Mouse (Mus musculus) liver, embryonic 11.5 days (tissue): ENCODE measurements around the gene Olfr963. TPM values are rescaled to one million over a fixed set of nuclear protein-coding genes. Genes with fewer than 3 reads are reported as not detected.
"Not testable (repeated sequence)": the region's sequence is repeated elsewhere in the genome, so short reads cannot be mapped to it uniquely, and the experiment has no call there.

Source experiments
- ATAC-seq: fragments of 200-750 bp; cut with Nextera tagmentation; replicated peaks from 2 replicates; pipeline ENCODE4 v1.8.0; 2017; ENCODE audit warnings: moderate number of reproducible peaks, mild to moderate bottlenecking, moderate TSS enrichment, moderate library complexity; ENCODE audit not compliant: low FRiP score
- DNase-seq: peaks from one replicate; pipeline ENCODE4 v3.0.0-alpha.2; 2017; ENCODE audit warnings: low spot score
- H3K27ac ChIP-seq: fragments of 300-500 bp; sonication (generic); 2 replicates; pipeline ENCODE4 v1.5.1; 2014; ENCODE audit warnings: mild to moderate bottlenecking, low read depth, low read length, control low read depth
- H3K27me3 ChIP-seq: fragments of 300-500 bp; sonication (generic); replicated peaks from 2 replicates; pipeline ENCODE4 v1.6.1; 2014; ENCODE audit warnings: low read length, mixed read lengths; ENCODE audit not compliant: control insufficient read depth, insufficient read depth
- H3K36me3 ChIP-seq: fragments of 300-500 bp; sonication (generic); 2 replicates; pipeline ENCODE4 v1.6.1; 2014; ENCODE audit warnings: mild to moderate bottlenecking, low read length, moderate library complexity, mixed read lengths; ENCODE audit not compliant: control insufficient read depth, insufficient read depth
- H3K4me1 ChIP-seq: fragments of 300-500 bp; sonication (generic); replicated peaks from 2 replicates; pipeline ENCODE4 v1.6.1; 2014; ENCODE audit warnings: low read length, mixed read lengths; ENCODE audit not compliant: control insufficient read depth, insufficient read depth
- H3K4me2 ChIP-seq: fragments of 300-500 bp; sonication (generic); 2 replicates; pipeline ENCODE4 v1.6.1; 2014; ENCODE audit warnings: mild to moderate bottlenecking, control low read depth, moderate library complexity
- H3K4me3 ChIP-seq: fragments of 300-500 bp; sonication (generic); 2 replicates; pipeline ENCODE4 v1.5.1; 2014; ENCODE audit warnings: low read depth, low read length, control low read depth
- H3K9ac ChIP-seq: fragments of 300-500 bp; sonication (generic); 2 replicates; pipeline ENCODE4 v1.6.1; 2014; ENCODE audit warnings: low read depth, low read length, control low read depth
- H3K9me3 ChIP-seq: fragments of 300-500 bp; sonication (generic); 2 replicates; pipeline ENCODE4 v1.6.1; 2016; ENCODE audit warnings: low read length, inconsistent platforms, mixed read lengths; ENCODE audit not compliant: control insufficient read depth
- WGBS: fragments of 180-500 bp; shearing (Covaris S2); extraction: QIAGEN DNeasy Blood & Tissue Kit; methylation state at CpG from one replicate; pipeline ENCODE4 v1.1.7; 2014; 5-methylcytosine and 5-hydroxymethylcytosine counted together
- polyA plus RNA-seq: library from polyadenylated mRNA; unstranded; fragments of >200 nt; fragmentation: Nextera tagmentation; extraction: Ambion mirVana; gene quantifications from 2 replicates; pipeline ENCODE4 v1.2.1, GENCODE M21; 2014

Gene Olfr963
- polyA plus RNA-seq, 1 experiment from 2014 or later, result not detected

- no peak for DNase-seq
- H3K27ac ChIP-seq, result no peak overlapping the region
- H3K4me3 ChIP-seq, result no peak overlapping the region
- ATAC-seq, result no peak
- H3K36me3 ChIP-seq, result no peaks in the 10 kb centered on the region
- 69% methylated on average over 2 of the region's 2 CpGs for WGBS
- no peaks in the 10 kb centered on the region for H3K4me1 ChIP-seq
- no peaks in the 10 kb centered on the region for H3K27me3 ChIP-seq
- no peaks in the 10 kb centered on the region for H3K9me3 ChIP-seq
- no peak overlapping the region for H3K4me2 ChIP-seq
- H3K9ac ChIP-seq, result no peak overlapping the region
These were observed 2.7 kb downstream of the Olfr963 start for GRCm38 (mm10) chr9:39669723-39670122.

DNA sequence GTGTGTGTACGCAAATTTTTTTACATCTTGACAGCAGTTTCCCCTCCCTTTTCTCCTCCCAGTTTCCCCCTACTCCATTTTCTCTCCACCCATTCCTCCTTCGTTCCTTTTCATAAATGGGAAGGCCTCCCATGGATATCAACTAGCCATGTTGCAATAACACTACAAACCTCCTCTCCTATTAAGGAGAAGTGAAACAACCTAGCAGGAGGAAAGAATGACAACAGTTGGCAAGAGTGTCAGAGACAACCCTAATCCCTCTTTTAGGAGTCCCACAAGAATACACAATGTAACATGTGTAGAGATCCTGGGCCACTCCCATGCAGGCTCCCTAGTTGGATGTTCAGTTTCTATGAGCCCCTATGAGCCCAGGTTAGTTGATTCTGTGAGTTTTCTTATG lies 7.8 kb downstream of the Olfr963 start:
- ATAC-seq (no peak), DNase-seq (no peak)
- no peaks in the 10 kb centered on the region for H3K36me3 ChIP-seq
- H3K4me1 ChIP-seq, result no peaks in the 10 kb centered on the region
- H3K9me3 ChIP-seq, result no peaks in the 10 kb centered on the region
- no peaks in the 10 kb centered on the region for H3K27me3 ChIP-seq
- WGBS, result 70% methylated on average over 2 of the region's 2 CpGs
- H3K4me2 ChIP-seq, result no peak overlapping the region
- no peak overlapping the region for H3K9ac ChIP-seq
- no peak overlapping the region for H3K27ac ChIP-seq
- H3K4me3 ChIP-seq, result no peak overlapping the region

- H3K27ac ChIP-seq, result no peak overlapping the region
- H3K4me1 ChIP-seq, result no peaks in the 10 kb centered on the region
- no peak for DNase-seq
- H3K27me3 ChIP-seq, result no peaks in the 10 kb centered on the region
- no peak for ATAC-seq
- no peaks in the 10 kb centered on the region for H3K9me3 ChIP-seq
- 83% methylated on average over 2 of the region's 2 CpGs for WGBS
- no peak overlapping the region for H3K9ac ChIP-seq
- H3K36me3 ChIP-seq, result no peaks in the 10 kb centered on the region
- no peak overlapping the region for H3K4me2 ChIP-seq
- no peak overlapping the region for H3K4me3 ChIP-seq
These were observed 11.6 kb downstream of the Olfr963 start for GRCm38 (mm10) chr9:39678557-39678956.

GRCm38 (mm10) chr9:39679280-39679679 lies 12.3 kb downstream of the Olfr963 start:
- Histone ChIP-seq H3K4me3 (no peak overlapping the region), H3K4me2 (no peak overlapping the region), H3K9ac (no peak overlapping the region), H3K36me3 (no peaks in the 10 kb centered on the region), H3K27me3 (no peaks in the 10 kb centered on the region), H3K9me3 (no peaks in the 10 kb centered on the region), H3K4me1 (no peaks in the 10 kb centered on the region), H3K27ac (no peak overlapping the region)
- DNase-seq, result no peak
- WGBS, result 54% methylated on average over 2 of the region's 2 CpGs
- no peak for ATAC-seq

DNA sequence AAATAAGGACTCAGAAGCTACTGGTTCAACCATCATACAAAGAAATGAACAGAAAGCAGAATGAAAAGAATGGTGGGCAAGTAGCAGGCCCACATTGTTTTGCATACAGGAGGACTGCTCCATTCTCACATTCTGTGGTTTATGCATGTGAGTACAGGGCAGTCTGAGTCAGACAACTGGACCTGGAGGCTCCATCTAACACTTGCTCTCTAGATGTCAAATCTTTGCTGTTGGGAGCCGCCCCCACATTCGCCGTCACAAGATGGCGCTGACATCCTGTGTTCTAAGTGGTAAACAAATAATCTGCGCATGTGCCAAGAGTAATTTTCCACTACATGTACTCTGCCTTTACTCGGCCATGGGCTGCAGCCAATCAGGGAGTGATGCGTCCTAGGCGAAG lies 34.1 kb downstream of the Olfr963 start:
- not testable (repeated sequence) for DNase-seq, H3K36me3 ChIP-seq, H3K4me3 ChIP-seq, H3K27ac ChIP-seq, H3K27me3 ChIP-seq, ATAC-seq, H3K4me2 ChIP-seq, H3K4me1 ChIP-seq, H3K9me3 ChIP-seq, H3K9ac ChIP-seq
- 87% methylated on average over 8 of the region's 8 CpGs for WGBS

GRCm38 (mm10) chr9:39707017-39707416 lies 40.0 kb downstream of the Olfr963 start, which contains the start of gene Olfr149:
Gene Olfr149, minus strand, starts transcription at chr9:39707117.
- no peaks in the 10 kb centered on the region for H3K4me1 ChIP-seq
- H3K9me3 ChIP-seq, result no peaks in the 10 kb centered on the region
- ATAC-seq (no peak), DNase-seq (no peak)
- H3K27ac ChIP-seq, result no peak within 1 kb of the TSS
- no peak within 1 kb of the TSS for H3K4me3 ChIP-seq
- no peak within 1 kb of the TSS for H3K4me2 ChIP-seq
- no peaks in the 10 kb centered on the region for H3K36me3 ChIP-seq
- no peaks in the 10 kb centered on the region for H3K27me3 ChIP-seq
- no peak within 1 kb of the TSS for H3K9ac ChIP-seq

DNA sequence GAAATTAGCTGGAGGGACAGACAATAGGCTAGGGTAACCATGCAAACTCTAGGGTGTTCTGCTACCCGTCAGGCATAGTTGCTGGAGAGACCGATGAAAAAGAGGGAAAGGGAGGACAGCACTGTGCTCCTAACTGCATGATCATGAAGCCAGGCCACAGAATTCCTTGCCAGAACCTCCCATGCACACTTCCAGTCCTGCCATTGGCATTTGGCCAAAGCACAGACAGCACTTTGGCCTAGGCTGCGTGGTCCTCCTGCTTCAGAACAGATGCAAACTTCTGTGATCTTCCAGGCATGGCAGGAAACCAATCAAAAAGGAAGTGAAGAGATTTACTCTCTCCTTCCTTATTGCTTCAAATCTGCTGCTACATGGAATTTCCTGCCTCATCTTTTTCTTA lies 42.0 kb downstream of the Olfr963 start:
- H3K9ac ChIP-seq, result no peak overlapping the region

DNA sequence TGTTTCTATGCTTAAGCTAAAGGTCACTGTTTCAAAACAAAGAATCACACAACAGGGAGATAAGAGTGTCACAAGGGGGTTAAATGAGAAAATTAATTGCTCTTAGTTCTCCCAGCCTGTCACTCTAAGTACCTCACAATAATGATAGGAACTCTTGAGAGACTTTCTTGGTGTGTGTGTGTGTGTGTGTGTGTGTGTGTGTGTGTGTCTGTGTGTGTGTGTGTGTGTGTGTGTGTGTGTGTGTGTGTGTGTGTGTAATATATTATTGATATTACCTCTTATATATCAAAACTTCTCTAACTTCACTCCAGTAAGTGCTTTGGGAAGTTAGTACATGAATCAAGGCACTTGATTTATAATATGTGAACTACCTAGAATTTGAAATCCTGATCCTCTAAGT lies 44.0 kb downstream of the Olfr963 start, which contains the start of gene Olfr965:
Olfr965 (plus strand) TSS at position 301 of the 400 bp plus-strand sequence.
- Histone ChIP-seq H3K27ac (no peak within 1 kb of the TSS), H3K4me2 (no peak within 1 kb of the TSS), H3K9ac (no peak within 1 kb of the TSS), H3K36me3 (no peaks in the 10 kb centered on the region), H3K4me3 (no peak within 1 kb of the TSS), H3K4me1 (no peaks in the 10 kb centered on the region), H3K9me3 (no peaks in the 10 kb centered on the region), H3K27me3 (no peaks in the 10 kb centered on the region)
- ATAC-seq (no peak), DNase-seq (no peak)

More for the DNA sequence above, 42.0 kb downstream of the Olfr963 start:
- Histone ChIP-seq H3K27ac (no peak overlapping the region), H3K4me1 (no peaks in the 10 kb centered on the region), H3K4me3 (no peak overlapping the region), H3K36me3 (no peaks in the 10 kb centered on the region), H3K4me2 (no peak overlapping the region), H3K27me3 (no peaks in the 10 kb centered on the region), H3K9me3 (no peaks in the 10 kb centered on the region)
- WGBS, result 55% methylated on average over 3 of the region's 3 CpGs
- DNase-seq (no peak), ATAC-seq (no peak)
